Mouse (Mus musculus) cerebellum, adult 8-10 months (tissue): Measurements from ENCODE around the gene Dbp.

ENCODE experiments used
- DNase-seq: peaks from one replicate; pipeline ENCODE4 v3.0.0; 2022

The Dbp gene

DNA sequence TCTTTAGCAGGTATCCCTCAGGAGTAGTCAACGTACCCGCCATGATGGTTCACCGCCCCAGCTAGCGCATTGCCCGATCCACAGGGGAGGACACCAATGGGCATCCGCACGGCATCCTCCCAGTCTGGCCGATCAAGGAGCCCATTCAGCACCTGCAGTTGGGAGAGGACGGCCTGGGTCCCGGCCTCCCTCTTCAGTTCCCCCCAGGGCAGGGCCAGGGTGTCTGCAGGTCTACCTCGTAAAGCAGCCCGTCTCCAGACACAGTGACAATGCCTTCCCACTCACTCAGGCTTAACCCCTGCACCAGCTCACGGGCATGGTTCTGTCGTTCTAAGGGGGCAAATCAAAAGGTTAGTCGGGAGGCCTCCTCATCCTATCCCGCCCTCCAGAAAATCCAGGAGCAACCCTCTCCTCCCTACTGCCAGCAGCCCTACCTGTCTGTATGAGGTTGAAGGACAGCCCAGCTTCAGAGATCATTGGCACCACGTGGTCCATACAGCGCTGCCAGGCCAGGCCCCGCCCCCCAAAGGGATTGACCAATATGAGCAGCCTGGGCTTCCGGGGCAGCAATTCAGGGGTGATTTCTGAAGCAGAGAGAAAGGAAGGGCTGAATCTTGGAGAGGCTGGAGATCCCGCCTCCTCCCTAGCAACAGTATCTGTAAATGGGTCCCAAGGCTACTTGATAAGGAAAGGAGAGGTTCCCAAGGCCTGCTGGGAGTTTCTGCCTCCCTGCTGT lies 7.3 kb downstream of the Dbp start:
- DNase-seq = peak; percentile 51

GRCm38 (mm10) chr7:45713396-45713795 lies 8.5 kb downstream of the Dbp start:
- peak; percentile 49 for DNase-seq

- DNase-seq = no peak
Measured at GRCm38 (mm10) chr7:45713881-45714520, 9.1 kb downstream of the Dbp start.

GRCm38 (mm10) chr7:45714630-45715089 lies 9.8 kb downstream of the Dbp start:
- DNase-seq = no peak

- peak; percentile 96 for DNase-seq
Measured at GRCm38 (mm10) chr7:45715090-45715708, 10.3 kb downstream of the Dbp start, which contains the start of gene Rpl18. Gene Rpl18 (plus strand): TSS chr7:45715457.

DNA sequence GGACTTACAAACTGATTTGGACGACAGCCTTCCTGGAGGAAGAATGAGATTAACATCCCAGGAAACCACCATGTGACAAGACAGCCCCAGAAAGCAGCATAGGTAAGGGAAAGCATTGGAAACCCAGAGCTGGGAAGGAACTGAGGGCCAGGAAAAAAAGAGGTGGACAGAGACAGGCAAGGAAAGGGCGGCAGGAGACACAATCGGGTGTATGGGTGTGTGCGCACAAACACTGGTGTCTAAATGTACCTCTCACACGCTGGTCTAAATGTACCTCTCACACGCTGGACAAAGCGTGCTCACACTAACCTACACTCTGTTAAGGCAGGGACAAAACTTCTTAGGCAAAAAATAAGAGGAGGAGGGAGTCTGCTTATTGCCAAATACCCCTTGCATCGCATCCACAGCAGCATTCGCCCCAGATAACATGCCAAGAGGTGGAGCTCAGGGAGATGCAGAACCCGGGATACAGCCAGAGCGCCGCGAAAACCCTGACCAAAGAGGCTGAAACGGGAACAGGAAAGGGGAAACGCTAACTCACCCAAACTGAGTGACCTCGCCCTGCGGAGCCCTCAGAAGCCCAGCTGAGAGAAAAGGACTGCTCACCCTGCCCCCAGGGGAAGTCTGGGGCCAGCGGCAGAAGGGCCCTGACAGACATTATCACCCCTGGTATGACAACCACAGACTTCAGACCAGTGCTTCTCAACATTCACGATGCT lies 11.0 kb downstream of the Dbp start:
- DNase-seq = peak; percentile 35

- DNase-seq = no peak
Measured at GRCm38 (mm10) chr7:45716460-45716857, 11.6 kb downstream of the Dbp start.

DNA sequence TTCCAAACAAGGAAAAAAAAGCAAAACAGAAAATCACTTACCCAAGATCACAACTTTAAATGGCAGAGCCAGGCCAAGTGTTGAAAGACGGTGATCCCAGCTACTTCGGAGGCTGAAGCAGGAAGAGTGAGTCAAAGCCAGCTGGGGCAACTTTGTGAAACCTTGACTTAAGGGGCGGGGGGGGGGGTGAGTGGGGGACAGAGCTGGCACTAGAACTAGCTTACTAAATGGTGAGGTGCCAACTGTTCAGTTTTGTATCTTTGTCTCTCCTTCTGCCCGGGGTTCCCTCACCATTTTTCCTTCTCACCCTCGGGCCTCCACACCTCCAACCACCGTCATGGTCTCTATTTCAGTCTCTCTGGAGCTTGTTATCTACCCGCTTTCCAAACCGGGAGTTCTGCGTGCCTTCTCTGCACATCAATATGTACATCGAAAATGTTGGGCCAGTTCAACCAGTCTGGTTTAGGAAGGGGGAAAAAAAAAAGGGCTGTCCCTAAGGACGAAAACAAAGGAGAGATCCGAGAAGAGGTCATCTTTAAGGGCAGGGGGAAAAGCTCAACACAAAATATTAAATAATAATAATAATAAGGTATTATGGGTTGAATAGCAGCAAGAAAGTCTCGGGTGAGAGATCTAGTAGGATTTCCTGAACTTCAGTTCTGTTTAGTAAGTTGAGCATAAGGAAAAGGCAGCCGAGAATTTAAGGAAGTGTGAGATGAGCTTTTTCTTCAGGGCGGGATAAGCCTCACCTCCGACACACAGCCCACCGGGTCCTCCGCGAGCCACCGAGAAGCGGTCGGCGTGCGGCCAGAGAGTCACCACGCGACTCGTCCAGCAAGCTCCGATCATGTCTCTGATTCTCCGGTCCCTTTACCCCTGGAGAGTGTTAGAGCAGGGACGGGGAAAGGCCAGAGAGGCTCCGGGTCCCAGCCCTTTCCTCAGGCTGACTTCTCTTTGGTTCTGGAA lies 12.3 kb downstream of the Dbp start:
- no peak for DNase-seq

GRCm38 (mm10) chr7:45717918-45718297 lies 13.0 kb downstream of the Dbp start, which contains the start of gene Sphk2:
Gene Sphk2 (minus strand): TSS chr7:45718002.
- DNase-seq = peak; percentile 98

DNA sequence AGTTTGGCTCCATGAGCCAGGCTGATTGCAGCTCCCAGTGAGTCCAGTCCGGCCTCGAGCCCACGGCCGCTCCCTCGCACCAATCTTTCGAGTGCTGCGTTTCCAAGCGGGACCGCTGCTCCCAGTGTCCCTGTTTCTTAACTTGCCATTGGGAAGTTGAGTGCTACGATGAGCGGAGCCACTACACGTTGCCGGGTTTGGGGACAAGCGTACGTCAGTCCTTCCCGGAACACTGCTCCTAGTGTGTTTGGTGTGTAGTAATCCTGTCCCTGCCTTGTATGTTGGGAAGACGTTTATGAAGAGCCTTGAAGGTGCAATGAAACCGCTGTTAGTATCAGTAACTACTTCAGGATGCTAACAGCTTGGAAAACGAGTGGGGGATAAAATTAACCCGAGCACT lies 13.4 kb downstream of the Dbp start:
- no peak for DNase-seq

DNA sequence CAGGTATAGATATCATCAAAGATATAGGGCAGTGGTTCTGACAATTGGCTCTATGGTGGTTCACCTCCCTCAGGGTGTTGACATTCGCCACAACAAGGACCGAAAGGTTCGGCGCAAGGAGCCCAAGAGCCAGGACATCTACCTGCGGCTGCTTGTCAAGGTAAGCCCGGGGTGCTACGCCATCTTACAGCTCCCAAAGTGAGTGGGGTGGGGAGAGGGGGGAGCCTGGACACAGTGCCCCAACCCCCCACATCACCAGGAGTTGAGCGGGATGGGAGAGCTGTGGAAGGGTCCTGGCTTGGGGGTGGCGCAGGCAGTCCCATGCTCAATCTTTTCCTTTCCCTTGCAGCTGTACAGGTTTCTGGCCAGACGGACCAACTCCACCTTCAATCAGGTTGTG lies 14.3 kb downstream of the Dbp start:
- peak; percentile 25 for DNase-seq

GRCm38 (mm10) chr7:45719738-45720412 lies 15.0 kb downstream of the Dbp start:
- no peak for DNase-seq

- DNase-seq = peak; percentile 27
Measured at GRCm38 (mm10) chr7:45720413-45721233, 15.7 kb downstream of the Dbp start, which contains the start of gene Fam83e. Gene Fam83e (plus strand): TSS chr7:45721212.

DNA sequence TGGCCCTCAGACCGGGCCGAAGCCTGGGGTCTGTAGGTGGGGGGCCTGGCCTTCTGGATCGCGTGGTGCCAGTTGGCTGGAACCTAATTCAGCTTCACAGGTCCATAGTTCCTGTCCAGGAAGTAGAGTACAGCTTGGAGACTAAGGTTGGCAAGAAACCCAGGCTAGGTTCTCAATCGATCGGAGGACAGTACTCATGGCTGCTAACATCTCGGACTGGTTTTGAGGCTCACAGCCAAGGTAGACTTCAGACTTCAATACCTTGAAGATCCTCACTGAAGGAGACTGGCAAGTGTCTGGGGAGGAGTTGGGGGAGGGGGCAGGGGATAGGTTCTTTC lies 16.3 kb downstream of the Dbp start:
- DNase-seq = no peak

DNA sequence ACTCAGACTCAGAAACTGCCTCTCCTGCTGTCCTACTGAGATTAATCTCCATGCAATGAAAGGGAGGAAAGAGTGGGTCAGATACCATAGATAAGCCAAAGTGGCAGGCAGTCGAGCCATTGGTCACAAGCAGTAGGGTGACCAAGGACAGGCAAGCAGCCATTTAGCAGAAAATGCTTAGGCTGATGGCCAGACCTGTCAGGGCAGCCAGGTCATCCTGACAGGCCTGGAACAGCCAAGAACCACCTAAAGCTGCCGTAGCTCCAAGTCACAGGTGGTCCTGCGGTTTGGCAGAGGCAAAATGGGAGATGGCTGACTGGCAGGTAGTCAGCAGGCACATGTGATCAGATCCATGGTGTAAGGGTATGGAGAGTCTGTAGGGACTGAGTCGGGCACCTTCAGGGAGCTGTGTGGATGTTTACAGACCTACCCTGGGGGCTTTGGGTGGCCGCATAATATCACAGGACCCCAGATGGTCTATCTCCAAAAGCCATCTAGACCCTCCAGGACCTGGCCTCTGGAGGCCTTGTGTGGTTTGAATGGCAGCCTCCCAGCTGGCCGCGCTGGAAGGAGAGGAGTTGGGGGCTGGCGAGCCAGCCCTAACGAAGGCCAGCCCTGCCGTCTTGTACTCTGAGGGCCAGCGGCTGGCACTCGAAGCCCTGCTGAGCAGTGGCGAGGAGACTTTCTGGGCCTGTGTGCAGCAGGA lies 16.9 kb downstream of the Dbp start:
- DNase-seq = peak; percentile 30

- DNase-seq = peak; percentile 32
Measured at GRCm38 (mm10) chr7:45722348-45722713, 17.4 kb downstream of the Dbp start.

DNA sequence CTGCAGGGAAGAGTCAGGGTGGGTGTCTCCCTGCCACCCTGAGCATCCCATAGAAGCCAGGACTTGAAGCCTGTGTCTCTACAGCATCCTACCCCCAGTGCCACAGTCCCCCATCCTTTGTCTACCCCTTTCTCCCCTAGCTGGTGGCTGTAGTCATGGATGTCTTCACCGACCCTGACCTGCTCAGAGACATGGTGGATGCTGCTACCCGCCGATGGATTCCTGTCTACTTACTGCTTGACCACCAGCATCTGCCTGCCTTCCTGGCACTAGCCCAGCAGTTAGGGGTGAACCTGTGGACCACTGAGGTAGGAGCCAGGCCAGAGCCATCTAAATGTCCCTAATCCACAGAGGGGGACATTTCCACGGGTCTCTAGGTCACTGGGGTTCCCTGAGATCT lies 18.4 kb downstream of the Dbp start:
- no peak for DNase-seq

DNA sequence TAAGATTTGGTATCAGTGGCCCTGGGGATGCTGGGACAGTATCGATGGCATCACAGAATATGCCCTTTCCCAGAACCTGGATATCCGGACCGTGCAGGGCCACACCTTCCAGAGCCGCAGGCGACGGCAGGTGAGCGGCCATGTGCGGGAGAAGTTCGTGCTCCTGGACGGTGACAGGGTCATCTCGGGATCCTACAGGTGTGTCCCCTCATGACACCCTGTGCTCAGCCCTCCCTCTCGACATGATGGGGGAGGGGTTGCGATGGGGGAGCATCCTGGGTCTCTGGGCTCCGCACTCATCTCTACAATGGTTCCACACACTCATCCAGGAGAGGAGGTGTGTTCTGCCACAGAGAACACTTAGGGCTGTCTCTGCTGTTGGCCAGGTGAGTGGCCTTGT lies 18.9 kb downstream of the Dbp start:
- DNase-seq = no peak

GRCm38 (mm10) chr7:45725151-45725550 lies 20.3 kb downstream of the Dbp start:
- no peak for DNase-seq

DNA sequence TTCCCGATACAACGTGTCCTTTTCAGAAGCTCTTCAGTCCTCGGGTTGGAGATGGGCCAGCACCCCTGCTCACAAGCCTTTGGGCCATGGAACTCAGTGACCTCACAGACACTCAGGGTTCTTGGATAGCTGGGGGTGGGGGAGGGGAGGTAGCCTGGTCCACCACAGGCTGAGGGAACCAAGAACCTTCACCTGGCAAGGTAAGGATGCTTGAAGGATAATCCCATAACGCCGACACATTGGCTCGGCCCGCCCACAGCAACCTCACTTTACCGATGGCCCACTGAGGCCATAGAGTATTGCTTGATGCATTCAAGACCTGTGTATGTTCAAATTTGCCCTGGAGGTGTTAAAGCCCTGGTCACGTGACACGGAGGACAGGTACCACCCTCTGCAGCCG lies 20.8 kb downstream of the Dbp start, which contains the start of gene Spaca4:
Gene Spaca4 (minus strand): TSS at position 101 of the 400 bp plus-strand sequence.
- DNase-seq = no peak
